ENCODE assay signal across 8 mouse cellular contexts in the genomic region with DNA sequence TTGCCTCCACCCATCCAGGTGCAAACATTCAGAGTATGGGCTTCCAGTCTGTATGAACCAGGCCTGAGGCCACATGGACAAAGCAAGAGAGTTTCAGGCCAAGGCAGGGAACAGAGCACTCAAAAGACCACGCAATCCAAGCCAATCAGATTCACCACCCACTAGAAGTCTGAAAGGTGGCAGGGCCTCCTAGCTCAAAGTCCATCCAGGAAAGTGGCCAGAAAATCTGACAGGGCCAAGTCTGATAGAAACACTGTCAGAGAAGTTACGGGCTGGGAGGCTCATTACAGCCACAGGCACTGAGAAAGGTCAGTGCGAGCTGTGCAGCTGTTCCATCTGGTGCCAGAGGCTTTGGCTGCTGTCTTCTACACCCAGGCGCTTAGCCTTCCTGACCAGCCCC. TPM values are rescaled to one million over a fixed set of nuclear protein-coding genes. Genes with fewer than 3 reads are reported as not detected.
DNase-seq lines count a peak whose midpoint lies in the region; ATAC-seq and TF ChIP-seq lines count a peak whose summit lies in the region.

No protein-coding gene starts in this region.

- DNase-seq in left cerebral cortex, adult 2 months (ENCODE audit: extremely low spot score in 1 of 2, low spot score in 2 of 2): no peak
- no peak for DNase-seq in left cerebral cortex, adult 18-20 months (ENCODE audit: low spot score in 2 of 2)
- DNase-seq in ZHBTc4 (ENCODE audit: low read depth, low spot score): peak; percentile 29
- DNase-seq in gastrocnemius, postnatal 10 days: peak; percentile 56
- DNase-seq in layer of hippocampus, adult 9-11 months: no peak

- H3K9me3 ChIP-seq in intestine, embryonic 16.5 days (ENCODE audit: control insufficient read depth, low read length): no peaks in the 10 kb centered on the region
- H3K9me3 ChIP-seq in liver, embryonic 16.5 days (replicated peaks; ENCODE audit: control insufficient read depth, low read length): no peaks in the 10 kb centered on the region
- H3K9me3 ChIP-seq in stomach, embryonic 15.5 days: no peaks in the 10 kb centered on the region

- peak; percentile 70 for ATAC-seq in intestine, embryonic 16.5 days
- ATAC-seq in liver, embryonic 16.5 days (ENCODE audit: low read depth): no peak
- ATAC-seq in stomach, embryonic 15.5 days (ENCODE audit: insufficient read depth, low FRiP score, low read depth): peak; percentile 32; the same call in 1 of the 2 replicates

- H3K4me1 ChIP-seq in intestine, embryonic 16.5 days (ENCODE audit: control insufficient read depth, insufficient read depth, low read length): 0 out of 2 replicates have a peak, but pooled peaks cover 6% of the 10 kb centered on the region
- peaks cover 16% of the 10 kb centered on the region for H3K4me1 ChIP-seq in liver, embryonic 16.5 days (ENCODE audit: control insufficient read depth, low read depth, low read length)
- peaks cover 14% of the 10 kb centered on the region for H3K4me1 ChIP-seq in stomach, embryonic 15.5 days

- H3K9ac ChIP-seq in intestine, embryonic 16.5 days (ENCODE audit: low read depth, low read length): peak overlapping the region; percentile 99
- no peak overlapping the region for H3K9ac ChIP-seq in liver, embryonic 16.5 days (ENCODE audit: low read depth, low read length)
- H3K9ac ChIP-seq in stomach, embryonic 15.5 days: peak overlapping the region; percentile 4; the same call in 1 of the 2 replicates

- H3K27ac ChIP-seq in left cerebral cortex, adult 2 months: peak overlapping the region; percentile 86
- peak overlapping the region; percentile 100 for H3K27ac ChIP-seq in intestine, embryonic 16.5 days (ENCODE audit: low read length)
- peak overlapping the region; percentile 93 for H3K27ac ChIP-seq in liver, embryonic 16.5 days (ENCODE audit: low read length)
- H3K27ac ChIP-seq in stomach, embryonic 15.5 days: peak overlapping the region; percentile 99

- peak overlapping the region; percentile 88 for H3K4me2 ChIP-seq in intestine, embryonic 16.5 days (ENCODE audit: low read depth, low read length)
- peak overlapping the region; percentile 92 for H3K4me2 ChIP-seq in liver, embryonic 16.5 days (ENCODE audit: low read depth, low read length)
- peak overlapping the region; percentile 73 for H3K4me2 ChIP-seq in stomach, embryonic 15.5 days

- no peaks in the 10 kb centered on the region for H3K36me3 ChIP-seq in intestine, embryonic 16.5 days (ENCODE audit: control insufficient read depth, insufficient read depth, low read length)
- no peaks in the 10 kb centered on the region for H3K36me3 ChIP-seq in liver, embryonic 16.5 days (ENCODE audit: control insufficient read depth, insufficient read depth)
- no peaks in the 10 kb centered on the region for H3K36me3 ChIP-seq in stomach, embryonic 15.5 days

- peak overlapping the region; percentile 74 for H3K4me3 ChIP-seq in left cerebral cortex, adult 2 months
- H3K4me3 ChIP-seq in intestine, embryonic 16.5 days (ENCODE audit: low read length): peak overlapping the region; percentile 97
- H3K4me3 ChIP-seq in liver, embryonic 16.5 days (ENCODE audit: low read depth, low read length): peak overlapping the region; percentile 94
- peak overlapping the region; percentile 94 for H3K4me3 ChIP-seq in stomach, embryonic 15.5 days (replicated peaks)

- 31% methylated on average over 4 of the region's 4 CpGs for WGBS in intestine, embryonic 16.5 days
- WGBS in liver, embryonic 16.5 days (ENCODE audit: insufficient replicate concordance): 59% methylated on average over 4 of the region's 4 CpGs
- WGBS in stomach, embryonic 15.5 days: 34% methylated on average over 4 of the region's 4 CpGs

- intact Hi-C loops in left cerebral cortex, adult 2 months (cut with DNase I): loop anchor here (2.0 to 5.0 kb wide), 4 partner anchors 38 to 254 kb away; a partner anchor contains a TSS

- H3K27me3 ChIP-seq in intestine, embryonic 16.5 days (replicated peaks; ENCODE audit: control insufficient read depth, insufficient read depth, low read length): no peaks in the 10 kb centered on the region
- no peaks in the 10 kb centered on the region for H3K27me3 ChIP-seq in liver, embryonic 16.5 days (ENCODE audit: control insufficient read depth, insufficient read depth, low read depth, low read length)
- H3K27me3 ChIP-seq in stomach, embryonic 15.5 days (replicated peaks): no peaks in the 10 kb centered on the region

- no peak for TF ChIP-seq CTCF in left cerebral cortex, adult 2 months (IDR thresholded peaks at IDR 0.05)

RNA-seq across cellular contexts. Expression of a gene that starts 1.2 kb away (rescaled TPM):
- total RNA-seq in left cerebral cortex, adult 2 months (2021): 10 to 100 TPM; 29.3 to 32.5 TPM
- 10 to 100 TPM; 28.8 to 29.9 TPM for total RNA-seq in left cerebral cortex, adult 18-20 months (2021)
- 10 to 100 TPM; 30.2 to 30.4 TPM for total RNA-seq in gastrocnemius, postnatal 10 days (2021)
- polyA plus RNA-seq in intestine, embryonic 16.5 days (2015; fragmentation: Nextera tagmentation; extraction: Ambion mirVana): 6.3 and 6.9 TPM in 2 replicates
- 2.1 and 2.5 TPM in 2 replicates for polyA plus RNA-seq in liver, embryonic 16.5 days (2015; fragmentation: Nextera tagmentation; extraction: Ambion mirVana)
- polyA plus RNA-seq in stomach, embryonic 15.5 days (2015; fragmentation: Nextera tagmentation; extraction: Ambion mirVana): 10.3 and 10.6 TPM in 2 replicates

RNA-seq across cellular contexts. Expression of a gene that starts 38.8 kb away (rescaled TPM):
- 10 to 100 TPM; 11.2 to 12.8 TPM for total RNA-seq in left cerebral cortex, adult 2 months (2021)
- total RNA-seq in left cerebral cortex, adult 18-20 months (2021): 10 to 100 TPM; 10.2 to 14.3 TPM
- total RNA-seq in gastrocnemius, postnatal 10 days (2021): 1 to 10 TPM; 2.4 to 3.2 TPM
- polyA plus RNA-seq in intestine, embryonic 16.5 days (2015; fragmentation: Nextera tagmentation; extraction: Ambion mirVana): 13.3 and 14.1 TPM in 2 replicates
- polyA plus RNA-seq in liver, embryonic 16.5 days (2015; fragmentation: Nextera tagmentation; extraction: Ambion mirVana): 2.4 and 3.2 TPM in 2 replicates
- 23.3 and 25.0 TPM in 2 replicates for polyA plus RNA-seq in stomach, embryonic 15.5 days (2015; fragmentation: Nextera tagmentation; extraction: Ambion mirVana)

Comparison
In these comparisons a context has a peak if more than half of its experiments do, and no peak if none do; other contexts are left out.
1. DNase-seq: peak in ZHBTc4 (single experiment) and gastrocnemius, postnatal 10 days (single experiment); none in left cerebral cortex, adult 2 months (0 of 2), left cerebral cortex, adult 18-20 months (0 of 2) and layer of hippocampus, adult 9-11 months (single experiment).
2. Peak in every context shown above with its lines, with median percentiles within 50 percentile points of each other: H3K27ac ChIP-seq, H3K4me3 ChIP-seq and H3K4me2 ChIP-seq.